Mouse (Mus musculus): ENCODE results near the gene Epo.

DNA sequence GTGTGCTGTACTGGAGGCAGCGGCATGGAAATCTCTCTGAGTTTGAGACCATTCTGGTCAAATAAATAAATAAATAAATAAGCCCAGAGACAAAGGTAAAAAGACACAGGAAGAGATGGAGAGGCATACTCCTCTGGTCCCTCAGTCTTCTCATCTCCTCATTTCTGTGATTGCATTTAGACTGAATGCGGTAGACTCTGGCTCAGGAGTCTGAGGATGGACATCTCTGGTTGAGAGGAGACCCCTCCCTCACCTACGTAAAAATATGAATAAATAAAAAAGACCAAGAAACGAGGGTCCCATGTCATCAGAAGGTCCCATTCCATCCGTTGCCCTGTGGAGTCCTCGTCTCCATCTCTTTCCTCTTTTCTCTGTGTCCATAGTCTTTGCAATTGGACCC lies 20.0 kb upstream of the Epo start:
- TF ChIP-seq CTCF (IDR thresholded peaks at IDR 0.05; ENCODE audit: insufficient read depth, low read depth, low read length) (no peak), POLR2A (IDR thresholded peaks at IDR 0.05; ENCODE audit: insufficient read depth, low read depth, low read length) (no peak)
